Mouse (Mus musculus): ENCODE results near the gene Pde4d.
A peak's percentile ranks its signal among the peaks of the same experiment; 100 is the strongest.

Gene Pde4d

DNA sequence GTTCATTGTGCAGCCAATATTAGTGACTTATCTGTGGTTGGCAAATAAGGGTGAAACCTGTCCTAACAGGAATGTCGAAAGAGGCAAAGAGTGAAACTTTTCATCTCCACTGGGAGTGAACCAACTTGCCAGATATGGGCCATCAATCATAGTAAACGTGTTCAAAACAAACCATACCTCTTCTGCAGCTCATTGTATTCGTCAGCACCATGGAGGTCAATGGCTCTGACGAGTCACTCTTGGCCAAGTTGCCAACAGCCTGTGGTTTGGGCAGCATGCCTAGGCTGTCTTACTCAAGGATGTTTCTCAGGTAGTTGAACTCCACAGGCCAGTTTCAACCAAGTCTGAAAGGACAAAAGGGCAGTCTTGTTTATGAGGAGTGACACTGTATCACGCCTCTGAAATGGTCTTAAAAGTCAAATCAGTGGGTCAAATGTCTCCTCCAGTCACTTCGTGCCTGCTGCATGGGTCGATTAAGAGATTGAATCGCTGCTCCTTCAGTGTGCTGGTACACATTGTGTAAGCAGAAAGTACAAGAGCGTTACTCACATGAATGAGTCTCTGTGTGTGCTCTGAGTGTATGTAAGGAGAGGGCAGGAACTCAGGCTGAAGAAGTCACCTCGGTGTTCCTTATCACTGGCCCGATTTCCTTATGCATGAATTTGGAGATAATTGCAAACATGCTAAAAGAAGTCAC is 1431.6 kb downstream of the Pde4d start:
- no peak for DNase-seq (ENCODE audit: low spot score in 2 of 2)

DNA sequence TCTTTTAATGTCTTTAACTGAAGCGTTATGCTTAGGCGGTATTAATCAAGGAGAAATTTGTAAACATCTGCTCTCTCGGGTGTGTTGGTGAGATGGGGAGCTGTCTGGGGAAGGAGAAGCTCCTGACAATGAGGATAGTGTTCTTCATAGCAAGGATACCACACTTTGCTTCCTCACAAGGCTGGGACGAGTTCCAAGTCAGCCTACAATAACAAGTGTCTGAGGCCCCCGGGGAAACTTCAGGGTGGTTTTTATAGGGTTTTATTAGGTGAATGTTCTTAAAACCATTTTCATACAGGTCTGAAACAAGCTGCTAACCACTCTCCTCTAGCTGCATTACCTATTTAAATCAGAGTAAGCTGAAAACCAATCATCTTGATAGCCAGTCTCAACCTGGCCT is 1433.9 kb downstream of the Pde4d start:
- DNase-seq (ENCODE audit: low spot score in 2 of 2): no peak

DNA sequence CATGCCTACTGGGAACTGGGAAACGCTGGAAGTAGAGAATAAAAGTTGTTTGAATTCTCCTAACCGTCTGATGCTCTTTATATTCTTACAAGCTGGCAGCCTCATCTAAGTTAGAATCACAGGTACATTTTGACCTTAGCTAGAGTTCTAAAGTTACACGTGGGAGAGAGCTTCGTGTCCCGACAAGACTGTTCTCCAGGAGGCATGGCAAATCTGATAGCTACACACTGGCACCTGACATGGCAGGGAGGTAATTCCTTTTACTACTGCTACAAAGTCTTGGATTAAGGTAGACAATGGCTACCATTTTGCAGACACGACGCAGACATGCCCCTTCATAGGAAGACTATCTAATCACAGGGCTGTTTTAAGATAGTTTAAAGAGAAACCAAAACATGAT is 1435.1 kb downstream of the Pde4d start:
- DNase-seq (ENCODE audit: low spot score in 2 of 2): no peak

DNA sequence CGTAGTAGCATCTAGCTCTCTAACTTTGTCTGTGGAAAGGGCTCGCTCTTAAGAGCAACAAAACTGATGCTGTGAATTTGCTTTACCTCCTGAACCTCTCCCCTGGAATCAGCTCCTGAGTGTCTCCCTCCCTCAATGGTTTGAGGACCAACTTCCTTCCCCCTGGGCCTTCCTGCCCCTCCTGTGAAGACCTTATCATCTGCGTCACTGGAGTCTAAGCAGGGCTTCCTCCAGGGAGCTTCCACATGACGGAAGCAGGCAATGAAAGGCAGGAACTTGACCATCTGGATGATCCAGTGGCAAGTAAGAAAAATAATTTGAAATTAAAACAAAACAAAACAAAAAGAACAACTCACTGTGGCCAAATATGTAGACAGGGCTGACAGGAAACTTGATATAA is 1438.5 kb downstream of the Pde4d start:
- no peak for DNase-seq (ENCODE audit: low spot score in 2 of 2)

DNA sequence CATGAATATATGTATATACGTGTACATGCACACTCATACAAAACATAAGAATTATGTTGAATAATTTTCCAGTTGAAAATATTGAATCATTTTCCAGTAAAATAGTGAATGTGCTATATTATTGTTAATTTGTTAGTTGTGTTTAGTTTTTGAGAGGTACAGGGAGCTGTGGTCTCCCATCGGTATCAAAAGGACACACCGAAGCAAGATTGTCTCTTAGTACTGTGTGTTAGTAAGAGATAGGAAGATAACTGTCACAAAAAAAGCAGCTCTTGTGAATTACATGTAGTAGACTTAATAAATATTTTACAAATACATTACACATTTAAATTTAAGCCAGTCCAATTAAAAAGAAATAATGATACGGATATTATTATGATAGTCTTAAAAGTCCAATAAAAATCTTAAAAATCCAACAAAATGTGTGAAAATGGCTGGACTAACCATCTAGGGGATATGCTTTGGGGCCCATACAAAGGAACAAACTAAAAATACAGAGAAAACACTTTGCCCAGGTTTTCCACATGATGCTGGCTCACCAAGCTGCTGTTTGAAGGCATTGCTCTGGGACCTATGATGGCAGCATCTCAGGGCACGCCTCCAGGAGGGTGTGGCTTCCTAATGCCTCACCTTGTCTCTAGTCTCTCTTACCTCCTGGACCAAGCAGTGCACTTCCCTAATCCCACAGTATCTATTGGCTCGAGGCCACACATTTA is 1441.6 kb downstream of the Pde4d start:
- DNase-seq (ENCODE audit: low spot score in 2 of 2): no peak

DNA sequence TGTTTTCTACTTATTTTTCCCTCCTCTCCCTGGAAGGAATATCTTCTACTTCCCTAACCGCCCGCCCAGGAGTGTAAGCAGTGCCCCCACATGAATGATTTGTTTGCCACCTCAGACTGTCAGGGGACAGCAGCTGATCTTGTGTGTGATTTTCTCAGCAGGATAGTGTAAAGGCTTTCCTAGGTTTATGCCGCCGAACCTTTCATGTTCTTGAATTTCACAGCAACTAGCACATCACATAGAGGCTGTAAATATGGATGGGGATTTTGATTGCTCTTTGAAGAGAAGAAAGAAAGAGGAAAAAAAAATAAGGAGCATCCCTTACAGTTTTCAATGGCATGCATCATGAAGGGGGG is 1442.1 kb downstream of the Pde4d start:
- no peak for DNase-seq (ENCODE audit: low spot score in 2 of 2)

DNA sequence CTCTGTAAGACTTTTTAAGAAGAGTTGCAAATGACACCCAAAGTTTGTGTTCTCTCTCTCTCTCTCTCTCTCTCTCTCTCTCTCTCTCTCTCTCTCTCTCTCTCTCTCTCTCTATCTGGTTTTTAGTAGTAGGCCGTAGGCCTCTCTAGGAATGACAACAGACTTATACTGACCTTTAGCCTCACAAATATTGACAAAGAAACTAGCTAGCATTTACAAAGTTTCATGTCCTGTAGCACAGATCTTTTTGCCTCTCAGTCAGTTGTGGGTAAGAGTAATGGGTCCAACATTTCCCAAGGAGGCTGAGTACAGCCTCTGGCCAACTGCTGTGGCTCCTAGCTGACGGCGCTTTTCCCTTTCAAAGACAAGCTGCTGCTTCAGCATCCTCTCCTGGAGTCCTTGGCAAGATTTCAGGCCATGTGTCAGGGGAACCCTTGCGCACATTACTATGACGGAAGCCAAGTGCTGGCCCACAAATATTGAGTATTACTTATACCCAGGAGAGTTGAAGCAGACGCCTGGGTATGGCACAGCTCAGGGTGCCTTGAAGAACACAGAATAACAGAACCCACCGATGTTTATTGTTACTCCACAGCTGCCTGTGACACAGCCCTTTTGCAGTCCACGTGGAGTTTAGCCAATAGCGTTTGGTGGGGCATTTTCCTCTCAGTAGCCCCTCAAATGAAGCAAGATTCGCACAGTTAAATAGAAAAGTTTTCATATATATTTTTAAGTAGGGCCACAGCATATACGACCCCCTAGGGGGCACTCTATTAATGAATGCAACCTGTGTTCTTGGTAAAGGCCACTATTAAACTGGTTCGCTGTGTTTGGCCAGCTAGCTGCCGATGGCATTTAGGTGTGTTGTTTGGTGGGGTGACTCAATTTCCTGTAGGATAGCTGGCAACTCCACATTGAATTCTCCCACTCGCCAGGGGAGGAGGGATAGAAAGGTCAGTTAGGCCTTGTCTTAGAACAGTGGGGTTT is 1450.0 kb downstream of the Pde4d start:
- DNase-seq (ENCODE audit: low spot score in 2 of 2): no peak

DNA sequence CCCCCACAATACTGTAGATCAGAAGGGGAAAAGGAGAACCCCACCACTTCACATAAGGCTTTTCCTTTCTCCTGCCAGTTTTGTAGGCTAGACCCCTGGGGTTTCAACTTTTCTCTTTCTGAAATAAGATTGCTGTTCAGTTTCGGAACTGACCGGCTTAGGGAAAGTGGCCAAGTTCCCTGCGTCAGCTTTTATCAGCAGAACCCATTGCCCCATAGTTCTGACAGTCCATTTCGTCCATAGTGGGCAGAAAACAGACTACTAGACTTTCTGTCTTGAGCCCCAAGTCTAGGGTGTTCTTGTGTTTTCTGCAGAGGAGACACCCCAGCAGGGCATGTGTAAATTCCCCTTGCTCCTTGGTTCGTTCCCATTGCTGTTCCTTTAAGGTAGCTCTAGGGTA is 1452.1 kb downstream of the Pde4d start:
- DNase-seq (ENCODE audit: low spot score in 2 of 2): no peak

DNA sequence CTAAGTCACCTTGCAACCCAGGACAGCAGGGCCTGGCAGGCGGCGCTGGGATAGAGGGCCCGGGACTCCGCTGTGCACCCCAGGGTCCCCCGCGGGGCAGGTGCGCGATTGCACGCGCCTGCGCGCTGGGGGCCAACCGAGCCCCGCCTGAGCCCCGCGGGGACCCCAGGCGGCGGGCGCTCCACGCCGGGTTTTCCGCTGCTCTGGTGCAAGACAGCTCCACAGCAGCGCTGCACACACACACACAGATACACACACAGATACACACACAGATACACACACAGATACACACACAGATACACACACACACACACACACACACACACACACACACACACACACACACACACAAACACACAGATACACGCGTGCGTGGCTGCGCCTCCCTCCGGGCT is 1452.7 kb downstream of the Pde4d start:
- peak in 1 of 2 experiments; percentile 27 for DNase-seq (ENCODE audit: low spot score in 2 of 2)

DNA sequence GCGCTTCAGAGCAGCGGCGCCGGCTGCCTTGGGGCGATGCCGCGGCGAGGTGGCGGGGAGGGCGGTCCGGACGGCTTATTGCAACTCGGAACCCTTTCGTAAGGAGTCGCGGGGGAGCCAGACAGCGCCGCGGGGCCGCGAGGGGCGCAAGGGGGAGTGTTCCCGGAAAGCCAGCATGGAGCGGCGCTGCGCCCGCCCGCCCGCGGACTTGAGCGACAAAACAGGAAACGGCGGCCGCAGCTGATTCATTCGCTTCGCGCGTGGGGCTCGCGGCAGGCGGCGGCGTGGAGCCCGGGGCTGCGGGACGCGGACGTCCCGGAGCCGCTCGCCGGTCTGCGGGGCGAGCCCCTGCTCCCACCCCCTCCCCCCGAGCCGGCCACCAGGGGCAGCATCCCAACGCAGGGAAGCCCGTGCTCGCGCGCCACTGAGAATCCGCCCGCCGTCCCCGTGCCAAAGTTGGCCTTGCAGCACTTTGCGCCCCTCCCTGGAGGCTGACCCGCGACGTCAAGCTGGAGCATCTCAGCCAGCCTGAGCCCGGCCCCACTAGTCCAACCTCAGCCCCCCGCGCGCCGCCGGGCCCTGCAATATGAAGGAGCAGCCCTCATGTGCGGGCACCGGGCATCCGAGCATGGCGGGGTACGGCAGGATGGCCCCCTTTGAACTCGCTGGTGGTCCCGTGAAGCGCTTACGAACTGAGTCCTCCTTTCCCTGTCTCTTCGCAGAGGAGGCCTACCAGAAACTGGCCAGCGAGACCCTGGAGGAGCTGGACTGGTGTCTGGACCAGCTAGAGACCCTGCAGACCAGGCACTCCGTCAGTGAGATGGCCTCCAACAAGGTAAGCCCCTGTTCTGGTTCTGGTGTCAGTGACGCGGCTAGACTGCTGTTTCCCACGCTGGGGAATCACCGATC is 1453.4 kb downstream of the Pde4d start:
- DNase-seq (ENCODE audit: low spot score in 2 of 2): peak in 1 of 2 experiments; percentile 51

DNA sequence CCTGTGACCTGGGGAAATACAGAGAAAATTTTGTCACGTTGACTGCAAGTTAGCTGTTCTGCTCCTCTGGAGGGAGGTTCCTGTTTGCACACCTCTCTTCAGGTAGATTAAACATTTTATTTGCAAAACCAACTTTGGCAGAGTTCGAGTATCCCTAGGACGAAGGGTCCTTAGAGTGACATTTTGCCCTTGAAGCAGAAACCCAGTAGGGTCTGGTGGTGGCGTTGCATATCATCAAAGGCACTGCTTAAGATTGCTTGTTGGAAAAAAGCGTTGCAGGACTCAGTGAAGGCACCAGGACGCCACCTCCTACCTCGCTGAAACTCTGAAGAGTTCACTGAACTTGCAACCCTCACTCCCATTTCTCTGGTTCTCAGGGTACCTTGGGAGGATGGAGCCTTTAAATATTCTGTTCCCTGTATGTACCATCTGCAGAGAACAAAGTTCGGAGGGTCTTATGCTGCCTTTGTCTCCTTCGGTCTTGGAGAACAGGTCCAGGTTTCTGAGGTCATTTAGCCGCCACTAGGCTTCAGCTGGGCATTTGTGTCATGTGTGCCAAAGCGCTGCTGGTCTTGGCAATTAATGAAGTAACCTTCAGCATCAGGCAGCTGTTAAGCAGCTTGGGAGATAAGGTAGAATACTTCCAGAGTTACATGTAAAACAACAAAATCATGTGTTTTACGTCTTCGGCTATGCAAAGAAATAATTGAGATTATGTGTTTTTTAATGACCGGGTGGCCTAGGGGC is 1454.2 kb downstream of the Pde4d start:
- DNase-seq (ENCODE audit: low spot score in 2 of 2): no peak

DNA sequence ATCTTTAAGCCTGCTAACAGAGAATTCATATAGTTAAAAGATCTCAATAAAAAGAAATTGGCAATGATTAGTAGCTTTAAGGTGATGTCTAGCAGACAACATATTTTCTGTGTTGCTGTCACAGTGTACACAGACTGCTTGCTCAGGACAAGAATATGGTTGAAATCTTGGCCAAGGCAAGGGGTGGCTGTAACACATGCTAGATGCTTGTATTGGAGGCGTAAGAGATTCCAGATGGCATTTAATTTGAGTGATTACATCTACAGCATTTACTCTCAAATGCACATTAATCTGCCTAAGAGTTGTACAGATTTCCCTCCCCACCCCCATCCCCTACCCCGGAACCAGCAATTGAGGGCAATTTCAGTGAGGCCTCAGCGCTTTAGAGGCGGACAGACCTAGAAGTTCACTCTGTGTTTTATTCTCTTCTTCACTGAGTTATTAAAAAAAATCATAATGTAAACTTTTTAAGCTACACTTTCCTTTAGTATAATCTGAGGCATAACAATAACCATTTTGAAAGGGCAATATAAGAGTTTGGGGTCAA is 1456.7 kb downstream of the Pde4d start:
- no peak for DNase-seq (ENCODE audit: low spot score in 2 of 2)

DNA sequence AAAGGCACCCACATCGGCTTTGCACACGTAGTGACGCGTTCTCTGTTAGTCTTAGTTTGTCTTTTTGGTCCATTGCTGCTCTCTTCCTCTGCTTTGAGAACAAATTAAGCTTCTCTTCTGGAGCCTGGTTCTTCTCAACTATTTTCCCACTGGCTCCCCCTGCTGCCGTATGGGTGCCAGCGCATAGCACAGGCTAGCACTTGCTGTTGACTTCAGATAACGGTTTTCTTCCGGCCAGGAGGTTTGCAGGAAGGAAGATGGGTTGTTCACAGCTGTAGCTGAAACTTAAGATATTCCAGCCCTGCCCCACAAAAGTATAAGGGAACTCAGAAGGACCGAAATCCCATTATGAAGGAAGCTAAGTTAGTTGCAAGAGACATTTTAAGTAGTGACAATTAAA is 1457.9 kb downstream of the Pde4d start:
- DNase-seq (ENCODE audit: low spot score in 2 of 2): peak; percentile 48 to 60

DNA sequence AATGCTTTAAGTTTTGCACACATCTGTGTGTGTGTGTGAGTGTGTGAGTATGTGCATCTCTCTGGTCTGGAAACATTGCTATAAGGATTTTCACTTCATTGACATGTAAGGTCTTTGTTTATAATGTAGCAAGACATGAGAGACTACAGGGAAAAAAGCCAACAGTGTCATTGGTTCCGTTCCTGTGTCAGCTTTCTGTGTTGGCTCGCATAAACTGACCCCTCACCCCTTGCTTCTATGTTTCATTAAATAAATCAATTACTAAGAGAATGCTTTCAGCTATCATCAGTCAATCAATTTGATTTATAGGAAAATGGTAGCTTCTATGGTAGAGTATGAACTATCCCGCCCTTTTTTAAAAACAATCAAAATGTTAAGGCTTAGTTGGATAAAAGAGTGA is 1458.6 kb downstream of the Pde4d start:
- no peak for DNase-seq (ENCODE audit: low spot score in 2 of 2)

DNA sequence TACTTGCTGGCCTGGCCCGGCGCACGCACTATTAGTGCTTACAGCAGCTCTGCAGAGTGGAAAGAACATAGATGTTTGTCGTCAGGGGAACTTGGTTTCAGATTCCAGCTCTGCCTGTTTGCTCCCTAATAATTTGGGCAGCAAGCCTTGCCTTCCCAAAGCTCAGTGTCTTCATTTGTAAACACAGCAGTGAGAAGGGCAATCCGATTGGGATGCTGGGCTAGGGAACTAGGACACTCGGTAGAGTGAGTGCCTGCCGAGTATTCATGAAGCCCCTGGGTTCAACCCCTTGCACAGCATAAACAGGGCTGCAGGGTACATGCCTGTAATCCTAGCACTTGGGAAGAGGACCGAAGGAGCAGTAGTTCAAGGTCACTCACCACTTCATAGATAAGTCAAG is 1459.4 kb downstream of the Pde4d start:
- no peak for DNase-seq (ENCODE audit: low spot score in 2 of 2)

DNA sequence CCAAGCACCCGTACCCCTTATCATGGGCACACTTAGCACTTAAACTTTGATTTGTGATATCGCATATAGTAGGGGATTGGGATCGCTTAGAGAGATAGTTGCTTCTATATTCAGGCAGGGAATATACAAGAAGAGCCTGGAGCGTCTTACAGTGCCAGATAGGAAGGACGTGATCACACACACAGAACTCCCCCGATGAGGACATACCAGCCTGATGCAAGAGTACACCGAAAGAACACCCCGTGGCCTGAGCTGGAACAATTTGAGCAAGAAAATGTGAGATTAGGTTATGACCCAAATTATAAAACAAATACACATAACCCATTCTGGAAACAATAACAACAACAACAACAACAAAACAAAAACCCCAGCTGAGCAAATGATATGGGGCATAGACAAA is 1461.2 kb downstream of the Pde4d start:
- DNase-seq (ENCODE audit: low spot score in 2 of 2): no peak

DNA sequence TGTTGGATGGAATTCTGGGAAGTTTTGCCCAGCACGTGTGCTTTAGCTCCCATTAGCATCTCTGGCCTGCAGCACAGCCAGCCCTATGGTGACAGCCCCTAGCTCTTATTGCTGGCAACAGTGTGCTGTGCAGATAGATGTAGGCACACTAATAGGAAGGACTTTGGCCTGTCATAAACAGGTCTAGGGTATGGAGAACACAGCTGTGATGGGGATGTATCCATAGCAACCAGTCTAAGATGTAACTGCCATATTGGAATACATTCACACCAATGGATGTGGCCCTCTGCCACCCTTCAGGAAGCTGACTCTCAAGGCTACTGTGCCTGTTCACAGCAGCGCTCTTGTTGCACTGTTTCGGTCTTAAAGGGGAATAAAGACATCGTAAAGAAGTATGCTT is 1462.9 kb downstream of the Pde4d start:
- no peak for DNase-seq (ENCODE audit: low spot score in 2 of 2)

DNA sequence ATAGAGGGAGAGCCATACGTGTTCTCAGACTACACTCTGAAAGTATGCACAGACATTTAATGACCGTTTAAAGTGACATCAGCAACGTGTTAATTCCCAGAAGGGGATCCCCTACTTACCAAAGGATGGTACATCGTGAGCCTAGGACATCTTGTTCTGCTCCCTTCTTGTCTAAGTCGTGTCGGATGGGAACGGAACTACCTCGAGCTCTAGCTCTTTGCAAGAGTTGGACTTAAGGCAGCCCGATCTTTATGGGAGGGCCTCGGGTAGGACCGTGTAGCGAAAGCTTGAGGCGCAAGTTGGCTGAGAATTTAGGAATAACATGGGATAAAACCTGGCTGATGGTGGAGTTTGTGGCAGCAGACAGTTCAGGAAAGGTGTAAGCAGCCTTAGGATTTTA is 1464.5 kb downstream of the Pde4d start:
- DNase-seq (ENCODE audit: low spot score in 2 of 2): no peak

DNA sequence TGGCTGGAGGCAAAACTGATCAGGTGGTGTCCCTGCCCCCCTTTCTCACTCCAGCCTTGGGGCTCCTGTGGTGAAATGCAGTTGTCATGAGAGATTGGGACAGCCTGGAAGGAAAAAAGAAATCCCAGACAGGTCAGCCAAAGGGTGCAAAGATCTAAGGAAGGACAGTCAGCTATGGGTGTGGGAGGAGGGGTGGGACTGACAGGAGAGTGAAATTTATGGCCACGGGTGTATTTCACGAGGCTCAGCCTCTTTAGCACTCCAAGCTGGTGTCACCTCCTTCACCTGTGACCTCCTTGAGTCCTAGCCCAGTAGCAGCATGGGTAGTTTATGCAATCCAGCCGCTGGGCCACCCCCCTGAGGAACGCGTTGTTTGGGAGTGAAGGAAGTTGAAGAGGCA is 1465.1 kb downstream of the Pde4d start:
- no peak for DNase-seq (ENCODE audit: low spot score in 2 of 2)

DNA sequence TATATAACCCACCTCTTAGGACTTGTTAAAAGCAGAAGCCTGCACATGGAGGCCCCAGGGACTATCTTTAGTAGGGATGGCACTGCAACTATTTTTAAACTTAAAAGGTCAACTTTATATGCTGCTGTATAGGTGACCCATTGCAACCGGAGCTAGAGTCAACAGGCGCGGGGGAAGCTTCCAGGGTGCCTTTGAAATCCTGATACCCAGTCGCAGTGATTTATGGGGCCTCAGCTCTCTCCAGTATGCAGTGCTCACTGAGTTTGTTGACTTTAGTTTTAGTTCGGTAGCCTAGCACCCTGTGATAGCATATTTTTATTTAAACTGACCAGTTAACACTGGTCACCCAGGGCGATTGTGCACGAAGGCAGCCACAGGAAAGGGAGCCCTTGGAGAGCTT is 1465.8 kb downstream of the Pde4d start:
- no peak for DNase-seq (ENCODE audit: low spot score in 2 of 2)

Measured in right cerebral cortex, postnatal 36 days (tissue).